Mouse (Mus musculus): ENCODE measurements around the gene Arhgap19.
A peak's percentile ranks its signal among the peaks of the same experiment; 100 is the strongest.

Arhgap19 gene

DNA sequence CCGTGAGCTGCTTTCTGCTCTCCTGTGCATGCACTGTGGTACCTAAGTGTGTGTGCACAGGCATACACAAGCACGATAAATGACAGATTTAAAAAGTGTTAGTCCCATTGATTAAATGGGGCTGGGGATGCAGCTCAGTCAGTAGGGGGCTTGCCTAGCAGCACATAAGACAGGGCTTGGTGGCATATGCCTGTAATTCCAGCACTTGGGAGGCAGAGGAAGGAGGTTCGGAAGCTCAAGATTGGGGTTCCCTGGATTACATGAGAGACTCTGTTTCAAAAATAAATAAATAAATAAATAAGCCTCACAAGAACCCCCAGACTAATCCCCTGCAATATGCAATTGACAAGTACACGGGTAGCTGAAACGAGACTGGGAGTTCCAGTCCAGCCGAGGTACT, 1.4 kb downstream of the Arhgap19 start:
- DNase-seq (ENCODE audit: low spot score in 2 of 2) = no peak

DNA sequence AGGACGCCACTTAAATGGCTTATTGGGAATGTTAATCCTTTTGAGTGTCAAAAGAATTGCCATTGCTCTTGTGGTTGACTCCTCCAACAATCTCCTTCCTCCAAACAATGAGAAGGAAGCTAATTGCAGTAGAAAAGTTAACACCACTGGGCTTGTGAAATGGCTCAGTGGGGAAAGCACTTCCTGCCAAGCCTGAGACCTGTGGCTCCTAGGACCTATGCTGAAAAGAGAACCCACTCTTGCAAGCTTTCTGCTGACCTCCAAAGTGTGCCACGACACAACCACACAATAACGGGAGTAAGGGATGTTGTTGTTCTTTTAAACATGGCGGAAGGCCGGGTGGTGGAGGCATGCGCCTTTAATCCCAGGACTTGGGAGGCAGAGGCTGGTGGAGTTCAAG, 4.3 kb downstream of the Arhgap19 start:
- DNase-seq (ENCODE audit: low spot score in 2 of 2) = no peak

DNA sequence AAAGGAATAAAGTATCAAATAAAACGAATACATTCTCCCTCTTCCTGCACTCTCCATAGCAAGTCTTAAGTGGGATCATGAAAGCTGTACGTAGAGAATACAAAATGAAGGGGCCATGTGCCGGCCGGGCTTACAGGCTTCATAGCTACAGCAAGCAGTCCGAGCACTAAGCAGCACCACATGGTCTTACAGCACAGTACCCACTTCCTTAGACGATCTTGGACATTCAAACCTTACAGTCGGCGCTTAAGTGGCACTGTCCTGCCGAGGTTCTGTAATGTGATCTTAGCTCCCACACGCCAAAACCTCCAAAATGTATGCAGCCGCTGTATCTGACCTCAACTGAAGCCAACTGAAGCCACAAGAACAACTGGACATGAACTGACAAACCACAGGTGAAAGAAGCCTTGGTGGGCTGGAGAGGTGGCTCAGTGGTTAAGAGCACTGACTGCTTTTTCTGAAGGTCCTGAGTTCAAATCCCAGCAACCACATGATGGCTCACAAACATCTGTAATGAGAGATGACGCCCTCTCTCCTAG, 5.0 kb downstream of the Arhgap19 start:
- DNase-seq (ENCODE audit: low spot score in 2 of 2) = no peak

DNA sequence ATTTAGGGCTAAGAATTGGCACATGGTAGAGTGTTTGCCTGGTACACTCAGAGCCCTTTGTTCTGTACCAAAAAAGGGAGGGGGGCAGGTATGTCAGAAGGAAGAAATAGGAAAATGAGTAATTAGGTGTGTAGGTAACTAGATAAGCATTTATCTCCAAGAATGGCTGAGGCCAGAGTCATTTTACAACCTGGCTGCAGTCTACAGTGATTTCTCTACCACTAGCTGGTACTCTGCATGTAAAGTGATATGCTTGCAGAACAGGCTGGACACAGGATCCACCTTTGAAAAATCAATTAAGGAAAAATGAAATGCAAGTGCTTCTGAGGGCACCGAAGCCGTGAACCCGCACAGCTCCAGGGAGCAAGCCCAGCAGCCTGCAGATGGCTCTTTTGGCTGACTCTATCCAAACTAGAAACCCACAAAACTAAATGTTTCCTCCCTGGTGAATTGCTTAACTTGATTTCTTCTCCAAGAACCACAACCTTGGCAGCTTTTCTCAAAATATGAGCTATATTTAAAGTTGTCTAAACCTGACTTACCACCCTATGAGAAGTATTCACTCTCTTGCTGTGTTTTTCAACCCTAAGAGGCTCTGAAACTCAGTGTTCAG, 5.6 kb downstream of the Arhgap19 start:
- no peak for DNase-seq (ENCODE audit: low spot score in 2 of 2)

DNA sequence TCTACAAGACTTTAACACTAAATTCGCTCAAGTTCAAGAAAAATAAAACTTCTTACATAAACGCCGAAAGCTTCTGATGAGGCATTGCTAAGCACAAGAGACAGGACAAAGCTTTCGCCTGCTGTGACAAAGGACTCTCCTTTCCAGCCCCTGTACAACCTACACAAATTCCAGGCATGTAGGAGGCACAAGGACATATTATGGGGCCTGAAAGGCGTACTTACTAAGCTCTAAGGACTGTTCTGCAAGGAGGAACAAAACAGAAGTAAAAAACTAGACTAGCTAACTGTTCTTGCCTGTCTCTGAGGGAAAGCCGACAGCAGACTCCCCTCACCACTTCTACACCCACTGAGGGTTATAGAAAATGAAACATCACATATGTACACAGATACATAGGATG, 6.9 kb downstream of the Arhgap19 start:
- DNase-seq (ENCODE audit: low spot score in 2 of 2) = no peak

DNA sequence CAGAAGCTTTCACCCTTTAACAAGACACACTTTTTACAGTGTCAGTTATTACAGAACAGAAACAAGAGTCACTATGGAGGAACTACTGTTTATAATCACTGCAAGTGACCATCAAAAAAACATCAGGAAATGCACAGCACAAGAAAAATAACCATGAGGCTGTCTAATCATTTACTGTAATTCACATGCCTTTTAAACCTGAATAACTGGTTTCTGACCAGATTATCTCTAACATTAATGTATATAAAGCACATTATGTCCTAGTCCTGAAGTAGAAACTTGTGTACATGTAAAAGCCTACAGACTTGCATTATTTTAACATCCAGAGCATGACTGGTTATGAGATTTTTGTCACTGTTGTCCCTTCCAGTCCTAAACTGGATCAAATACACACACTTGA, 7.8 kb downstream of the Arhgap19 start:
- no peak for DNase-seq (ENCODE audit: low spot score in 2 of 2)

DNA sequence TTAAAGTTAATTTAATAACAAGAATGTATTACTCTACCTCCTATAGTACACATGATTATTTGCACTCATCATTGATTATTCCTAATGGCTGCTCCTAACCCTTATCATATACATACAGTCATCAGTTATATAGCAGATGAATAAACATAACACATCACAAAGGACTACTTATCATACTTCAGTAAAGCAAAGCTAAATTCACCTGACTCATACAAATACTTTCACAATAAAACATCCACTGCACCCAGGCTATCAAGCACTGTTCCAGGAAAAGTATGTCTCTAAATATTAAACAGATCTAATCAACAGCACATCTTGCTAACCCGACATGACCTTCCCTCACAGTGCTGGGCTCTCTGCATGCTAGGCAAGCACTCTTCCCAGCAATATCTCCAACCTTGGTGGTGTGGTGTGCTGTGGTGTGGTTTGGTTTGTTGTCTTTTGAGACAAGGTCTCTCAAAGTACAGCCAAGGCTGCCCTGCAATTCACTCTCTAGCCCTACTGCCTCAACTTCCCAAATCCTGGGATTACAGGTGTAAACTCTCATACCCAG, 8.8 kb downstream of the Arhgap19 start:
- no peak for DNase-seq (ENCODE audit: low spot score in 2 of 2)

DNA sequence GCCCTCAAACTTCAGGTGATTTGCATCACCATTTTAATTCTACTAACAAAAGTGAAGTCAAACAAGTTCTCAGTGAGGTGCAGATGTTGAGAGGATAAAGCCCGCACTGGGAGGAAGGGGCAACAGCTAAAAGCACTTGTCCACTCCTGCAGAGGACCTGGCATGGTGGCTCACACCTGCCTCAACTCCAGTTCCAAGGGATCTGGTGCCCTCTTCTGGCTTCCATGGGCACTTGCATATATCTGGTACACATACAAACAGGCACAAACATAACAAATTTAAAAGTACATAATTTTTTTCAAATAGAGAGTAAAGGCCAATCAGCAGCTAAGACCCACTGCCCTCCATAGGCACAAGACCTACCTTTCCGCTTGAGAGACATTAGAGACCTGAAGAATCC, 10.5 kb downstream of the Arhgap19 start:
- no peak for DNase-seq (ENCODE audit: low spot score in 2 of 2)

DNA sequence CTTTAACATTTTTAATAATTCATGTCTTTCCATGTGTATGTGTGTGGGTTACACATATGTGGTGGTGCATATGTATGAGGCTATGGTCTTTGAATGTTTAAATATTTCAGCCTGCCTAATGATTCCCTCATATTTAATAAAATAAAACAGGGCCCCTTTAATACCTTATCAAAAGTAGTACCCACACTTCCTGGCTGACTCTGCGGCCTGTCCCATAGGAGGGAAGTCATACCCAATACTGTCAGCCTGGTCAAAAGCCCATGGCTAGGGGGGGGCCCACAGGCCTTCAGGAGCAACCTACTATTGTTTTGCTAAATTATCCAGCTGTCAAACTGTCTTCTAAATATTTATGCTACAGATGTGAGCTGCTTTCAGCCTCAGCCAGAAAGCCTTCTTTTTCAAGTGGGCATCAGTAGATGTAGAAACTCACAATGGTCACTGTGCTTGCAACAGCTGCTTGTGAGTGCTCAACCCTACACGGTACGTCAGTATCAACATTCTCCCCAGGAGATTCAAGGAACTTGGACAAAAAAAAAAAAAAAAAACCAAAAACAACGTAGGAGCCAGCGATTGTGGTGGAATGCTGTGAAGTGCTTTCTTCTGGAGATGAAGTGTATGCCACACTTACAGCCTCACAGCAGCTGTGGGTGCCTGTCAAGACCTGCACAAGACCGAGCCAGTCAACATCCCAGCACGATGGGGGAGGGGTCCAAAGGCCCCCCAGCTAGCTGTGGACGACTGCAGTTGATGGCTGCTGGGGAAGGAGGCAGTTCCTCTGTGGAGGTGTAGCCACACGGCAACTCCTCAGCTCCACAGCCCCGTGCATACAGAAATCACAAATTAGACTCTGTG, 12.5 kb downstream of the Arhgap19 start:
- DNase-seq (ENCODE audit: low spot score in 2 of 2) = no peak

DNA sequence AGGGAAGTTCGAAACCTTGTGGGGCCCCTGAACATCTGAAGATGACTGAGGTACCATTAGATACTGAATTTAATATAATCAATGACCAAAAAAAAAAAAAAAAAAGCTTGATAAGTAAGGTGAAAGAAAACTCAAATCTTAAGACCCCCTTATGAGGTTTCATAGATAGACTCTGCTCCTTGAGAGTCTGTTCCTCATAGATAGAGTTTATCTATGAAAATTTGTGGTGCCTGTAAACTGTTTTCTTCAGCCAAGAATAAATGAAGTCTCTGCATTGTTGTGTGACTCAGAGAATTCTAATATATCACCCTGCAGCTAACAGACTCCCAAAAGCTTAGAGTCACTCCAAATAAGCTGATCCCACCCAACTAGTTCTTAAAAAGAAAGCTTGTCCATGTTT, 15.0 kb downstream of the Arhgap19 start:
- no peak for DNase-seq (ENCODE audit: low spot score in 2 of 2)

DNA sequence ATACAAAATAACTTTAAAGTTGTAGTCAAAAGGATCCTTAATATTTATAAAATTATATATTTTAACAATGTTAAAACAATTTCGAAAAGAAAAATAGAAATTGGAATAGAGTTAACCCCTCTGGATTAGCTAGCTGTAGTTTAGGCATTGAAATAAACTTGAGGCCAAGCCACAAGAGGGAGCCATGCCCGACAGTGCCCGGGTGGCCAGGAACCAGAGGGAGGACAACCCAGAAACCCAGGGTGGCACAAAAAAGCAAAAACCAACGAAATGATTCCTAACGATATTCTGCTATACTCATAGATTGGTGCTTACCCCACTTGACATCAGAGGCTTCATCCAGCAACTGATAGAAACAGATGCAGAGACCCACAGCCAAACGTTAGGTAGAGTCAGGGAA, 24.3 kb downstream of the Arhgap19 start:
- no peak for DNase-seq (ENCODE audit: low spot score in 2 of 2)

DNA sequence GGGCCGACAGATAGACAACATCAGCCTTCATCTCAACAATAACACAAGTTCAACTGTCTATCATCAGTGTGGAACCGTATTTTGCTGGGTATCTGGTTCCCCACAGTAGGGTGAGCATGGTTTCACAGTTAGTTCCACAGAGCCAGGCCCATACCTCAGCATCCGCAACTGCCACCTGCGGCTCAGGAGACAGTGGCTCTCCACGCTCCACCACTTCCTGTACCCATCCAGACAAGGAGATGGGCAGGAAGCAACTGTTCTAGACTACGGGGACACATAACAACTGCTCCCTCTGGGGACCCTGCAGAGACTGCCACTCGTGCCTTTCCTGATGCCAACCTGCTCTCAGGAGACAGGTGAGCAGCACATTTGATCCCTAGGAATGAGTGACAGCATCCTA, 33.1 kb downstream of the Arhgap19 start:
- DNase-seq (ENCODE audit: low spot score in 2 of 2) = peak; percentile 56 to 58

DNA sequence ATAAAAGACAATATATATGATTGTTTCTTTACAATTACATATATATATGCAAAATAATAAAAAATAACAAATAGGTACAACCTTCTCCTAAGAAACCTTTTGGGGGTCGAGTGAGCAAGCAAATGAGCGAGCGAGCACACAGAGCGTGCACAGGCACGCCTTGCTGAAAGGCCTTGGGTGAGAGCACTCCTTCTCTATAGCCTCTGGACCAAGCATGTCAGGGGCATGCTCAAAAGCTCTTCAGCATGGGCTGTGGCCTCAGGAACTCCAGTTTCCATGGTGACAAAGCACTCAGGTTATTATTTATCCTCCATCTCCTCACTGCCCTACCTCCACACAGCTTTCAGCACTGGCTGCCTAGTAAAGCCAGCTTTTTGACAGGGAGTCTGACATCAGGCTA, 35.2 kb downstream of the Arhgap19 start:
- DNase-seq (ENCODE audit: low spot score in 2 of 2) = no peak

DNA sequence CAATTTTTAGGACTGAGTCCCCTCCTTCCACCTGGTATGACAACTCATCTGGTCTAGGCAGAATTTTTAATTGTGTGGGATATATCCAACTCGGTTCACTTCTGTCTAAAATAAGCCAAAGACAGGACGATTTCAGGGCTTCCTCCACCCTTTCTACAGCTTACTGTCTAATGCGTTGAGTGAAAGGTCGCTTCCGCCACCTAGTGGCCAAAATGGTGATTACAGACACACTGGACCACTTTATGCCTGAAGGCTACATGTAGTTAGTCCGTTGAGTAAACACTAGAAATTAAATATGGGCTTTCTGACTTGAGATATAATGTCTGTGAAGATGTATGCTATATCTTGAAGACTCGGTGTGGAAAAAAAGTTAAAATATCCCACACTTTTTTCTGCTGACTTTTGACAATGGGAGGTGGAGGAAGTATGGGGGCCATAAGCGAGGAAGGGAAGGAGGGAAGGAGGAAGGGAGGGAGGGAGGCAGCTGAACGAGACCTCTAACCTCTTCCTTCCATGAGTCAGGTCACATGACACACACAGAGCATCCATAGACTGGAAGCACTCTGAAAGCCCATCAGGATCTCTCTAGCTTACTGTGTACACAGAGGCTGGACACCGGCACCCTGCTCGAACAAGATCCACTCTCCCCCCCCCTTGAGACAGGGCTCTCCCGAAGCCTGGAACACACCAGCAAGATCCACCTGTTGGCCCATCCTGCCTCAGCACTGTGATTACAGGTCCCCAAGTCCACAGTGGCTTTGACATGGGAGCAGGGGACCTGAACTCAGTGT, 37.8 kb downstream of the Arhgap19 start:
- peak; percentile 72 to 89 for DNase-seq (ENCODE audit: low spot score in 2 of 2)

DNA sequence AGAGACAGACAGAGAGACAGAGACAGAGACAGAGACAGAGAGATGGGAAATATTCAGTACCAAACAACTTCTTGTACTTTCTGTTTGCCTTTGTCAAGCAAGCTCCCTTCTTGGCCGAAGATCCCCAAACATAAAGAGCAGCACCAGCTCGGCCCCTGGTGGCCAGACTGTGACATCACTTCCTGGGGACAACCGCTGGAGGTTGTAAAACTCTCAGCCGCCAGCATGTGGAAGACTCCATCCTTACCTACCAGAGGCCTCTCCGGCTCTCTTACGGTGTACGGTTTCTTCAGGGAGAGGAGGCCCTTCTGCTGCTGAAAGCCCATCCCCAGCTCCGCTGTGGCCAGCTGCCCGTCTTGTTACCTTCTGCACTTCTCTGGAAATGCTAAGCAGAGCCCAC, 40.3 kb downstream of the Arhgap19 start:
- no peak for DNase-seq (ENCODE audit: low spot score in 2 of 2)

DNA sequence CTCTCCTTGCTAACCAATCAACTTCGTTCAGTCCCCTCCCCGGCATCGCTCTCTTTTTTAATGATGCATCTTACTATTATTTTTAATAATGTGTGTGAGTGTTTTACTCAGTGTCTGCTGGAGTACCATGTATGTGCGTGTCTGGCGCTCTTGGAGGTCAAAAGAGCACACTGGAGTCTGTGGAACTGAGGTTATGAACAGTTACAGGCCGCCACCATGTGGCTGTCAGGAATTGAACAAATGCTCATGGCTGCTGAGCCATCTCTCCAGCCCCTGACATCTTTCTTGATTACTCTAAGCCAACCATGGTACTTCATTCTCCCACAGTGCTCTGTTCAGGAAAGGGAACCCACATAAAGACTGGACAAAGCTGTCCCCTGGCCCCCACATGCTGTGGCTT, 42.1 kb downstream of the Arhgap19 start:
- no peak for DNase-seq (ENCODE audit: low spot score in 2 of 2)

DNA sequence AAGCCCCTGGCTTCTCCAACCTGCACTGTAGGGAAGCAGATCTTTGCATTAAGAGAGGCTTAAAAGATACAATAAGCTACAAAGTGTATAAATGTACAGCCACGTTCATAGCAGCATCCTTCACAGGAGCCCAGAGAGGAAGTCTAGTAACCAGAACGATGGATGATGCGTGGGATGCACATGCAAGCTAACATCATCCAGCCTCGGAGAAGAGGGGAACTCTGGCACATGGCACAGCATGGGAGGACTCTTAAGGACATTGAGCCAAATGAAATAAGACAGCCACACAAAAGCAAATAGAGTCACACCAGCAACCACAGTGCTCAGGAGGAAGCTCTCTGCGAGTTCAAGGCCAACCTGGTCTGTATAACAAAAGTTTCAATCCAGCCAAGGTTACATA, 42.6 kb downstream of the Arhgap19 start:
- DNase-seq (ENCODE audit: low spot score in 2 of 2) = no peak

DNA sequence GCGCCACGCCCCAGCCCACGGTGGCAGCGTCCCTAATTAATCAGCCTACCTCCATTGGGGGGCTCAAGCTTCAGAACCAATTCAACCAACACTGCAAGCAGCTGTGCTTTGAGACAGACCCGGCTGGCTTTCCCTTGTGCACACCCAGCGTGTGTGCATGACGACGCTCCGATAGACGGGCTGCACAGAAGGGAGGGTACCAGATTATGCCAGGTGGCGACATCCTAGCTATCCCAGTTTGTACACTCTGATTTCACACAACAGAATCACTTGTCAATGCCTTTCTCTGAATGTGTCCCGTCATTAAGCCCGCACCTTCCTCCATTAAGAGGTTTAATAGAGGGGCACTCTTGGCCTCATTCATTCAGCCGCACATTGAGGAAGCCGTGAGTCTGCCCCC, 47.1 kb downstream of the Arhgap19 start:
- DNase-seq (ENCODE audit: low spot score in 2 of 2) = no peak

DNA sequence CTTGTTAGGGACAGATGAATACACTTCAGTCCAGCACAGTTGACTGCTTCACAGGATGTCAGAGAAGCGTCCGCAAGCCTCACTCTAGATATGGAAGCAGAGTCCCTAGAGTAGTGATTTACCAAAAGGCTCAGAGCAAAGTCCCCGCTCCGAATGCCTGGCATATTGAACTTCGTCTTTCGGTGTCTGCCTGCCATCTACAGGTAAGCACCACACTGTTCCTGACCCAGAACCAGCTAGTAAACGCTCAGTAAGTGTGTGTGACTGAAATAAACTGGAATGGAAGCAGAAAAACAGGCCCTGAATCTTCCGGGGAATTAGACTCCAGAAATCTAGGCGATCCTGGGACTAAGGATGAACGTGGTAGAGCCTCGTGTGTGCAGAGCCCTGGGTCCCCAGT, 49.9 kb downstream of the Arhgap19 start:
- no peak for DNase-seq (ENCODE audit: low spot score in 2 of 2)

DNA sequence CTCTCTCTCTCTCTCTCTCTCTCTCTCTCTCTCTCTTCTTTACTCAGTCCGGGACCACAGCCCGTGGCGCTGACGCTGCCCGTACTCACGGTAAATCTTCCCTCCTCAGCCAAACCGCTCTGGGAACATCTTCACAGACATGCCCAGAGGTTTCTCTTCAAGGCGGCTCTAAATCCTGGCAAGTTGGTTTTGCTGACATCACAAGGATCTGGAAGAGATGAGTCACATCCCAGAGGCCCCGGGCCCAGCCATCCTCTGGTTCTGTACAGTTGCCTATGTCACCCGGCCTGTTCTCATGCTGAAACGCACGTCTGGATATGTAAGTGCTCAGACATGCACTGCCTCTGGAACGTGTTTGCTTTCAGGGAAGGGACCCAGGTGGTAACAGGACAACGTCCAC, 54.4 kb downstream of the Arhgap19 start:
- DNase-seq (ENCODE audit: low spot score in 2 of 2) = no peak

DNA sequence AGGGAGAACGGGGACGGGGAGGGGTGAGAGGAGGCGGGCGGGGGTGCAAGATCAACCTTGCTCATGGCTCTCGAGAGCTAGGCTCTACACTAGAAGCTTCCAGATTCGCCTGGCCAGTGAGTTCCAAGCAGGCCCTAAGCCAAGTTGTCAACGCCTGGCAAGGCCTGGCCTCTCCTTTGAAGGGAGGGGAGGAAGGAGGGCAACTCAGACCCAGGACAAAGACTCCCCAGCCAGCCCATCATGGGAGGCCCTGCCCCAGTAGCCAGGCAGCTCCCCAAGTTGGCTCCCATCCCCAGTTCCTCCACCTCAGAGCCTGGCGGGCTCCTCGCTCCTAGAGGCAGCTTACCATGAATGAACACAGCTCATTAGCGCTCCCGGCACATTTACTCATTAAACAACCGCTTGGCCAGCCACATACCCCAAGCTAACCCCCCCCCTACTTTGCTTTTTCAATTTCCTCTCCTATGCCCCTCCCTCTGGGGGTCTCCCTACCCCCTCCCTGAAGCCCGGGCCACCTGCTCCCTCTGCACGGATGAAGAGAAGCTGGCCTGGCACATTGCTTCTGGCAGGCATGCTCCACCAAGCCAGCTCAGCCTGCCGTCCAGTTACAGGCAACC, 55.8 kb downstream of the Arhgap19 start:
- DNase-seq (ENCODE audit: low spot score in 2 of 2) = no peak

DNA sequence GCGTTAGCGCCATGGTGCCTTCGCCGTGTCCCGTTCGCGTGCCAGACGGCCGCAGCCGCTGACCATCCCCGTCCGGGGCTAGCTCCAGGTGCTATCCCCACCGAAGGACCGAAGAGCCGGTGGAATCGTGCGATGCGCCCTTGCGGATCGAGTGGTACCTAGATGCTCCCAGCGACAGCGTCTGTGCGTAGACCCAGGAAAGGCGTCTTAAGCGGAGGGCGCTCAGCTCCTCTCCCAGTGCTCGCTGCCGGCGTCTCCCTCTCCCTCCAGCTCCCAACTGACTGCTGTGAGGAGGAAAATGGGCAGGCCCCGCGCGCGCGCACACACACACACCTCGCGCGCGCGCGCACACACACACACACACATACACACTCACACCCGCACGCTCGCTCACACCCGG, 58.5 kb downstream of the Arhgap19 start, which contains the start of gene Slit1:
TSS of gene Slit1 (minus strand) at position 270 of the 400 bp plus-strand sequence.
- DNase-seq (ENCODE audit: low spot score in 2 of 2) = no peak
